Mouse (Mus musculus) megakaryocyte, embryonic 14.5 days (primary cell): ENCODE data around the gene Pdgfd. TPM values are rescaled to one million over a fixed set of nuclear protein-coding genes. Genes with fewer than 3 reads are reported as not detected.

ENCODE experiments used
- H3K27me3 ChIP-seq: replicated peaks from 2 replicates; pipeline ENCODE3; 2012; ENCODE audit warnings: inconsistent platforms
- H3K36me3 ChIP-seq: replicated peaks from 2 replicates; pipeline ENCODE3; 2012; ENCODE audit warnings: low read length, inconsistent platforms, mixed read lengths
- H3K4me1 ChIP-seq: 2 replicates; pipeline ENCODE4 v1.6.1; 2012; ENCODE audit warnings: inconsistent platforms
- H3K4me3 ChIP-seq: replicated peaks from 2 replicates; pipeline ENCODE3; 2012; ENCODE audit warnings: moderate library complexity, mild to moderate bottlenecking, inconsistent platforms
- H3K9me3 ChIP-seq: 2 replicates; pipeline ENCODE4 v1.6.1; 2012; ENCODE audit warnings: inconsistent platforms
- FLI1 ChIP-seq: IDR thresholded peaks from 2 replicates; pipeline ENCODE4 v1.6.1; 2012; ENCODE audit warnings: low read length, inconsistent platforms, mixed read lengths
- GATA1 ChIP-seq: IDR thresholded peaks from 3 replicates; pipeline ENCODE4 v1.6.1; 2012; ENCODE audit warnings: mixed read lengths, low read length, inconsistent platforms, borderline replicate concordance
- polyA plus RNA-seq: library from polyadenylated mRNA; stranded (reverse); fragments of >175 nt; gene quantifications from 2 replicates; pipeline ENCODE4 v1.2.3, GENCODE M21; 2012; ENCODE audit warnings: low replicate concordance; ENCODE audit not compliant: insufficient read depth

Gene Pdgfd
- polyA plus RNA-seq, 1 experiment = not detected

DNA sequence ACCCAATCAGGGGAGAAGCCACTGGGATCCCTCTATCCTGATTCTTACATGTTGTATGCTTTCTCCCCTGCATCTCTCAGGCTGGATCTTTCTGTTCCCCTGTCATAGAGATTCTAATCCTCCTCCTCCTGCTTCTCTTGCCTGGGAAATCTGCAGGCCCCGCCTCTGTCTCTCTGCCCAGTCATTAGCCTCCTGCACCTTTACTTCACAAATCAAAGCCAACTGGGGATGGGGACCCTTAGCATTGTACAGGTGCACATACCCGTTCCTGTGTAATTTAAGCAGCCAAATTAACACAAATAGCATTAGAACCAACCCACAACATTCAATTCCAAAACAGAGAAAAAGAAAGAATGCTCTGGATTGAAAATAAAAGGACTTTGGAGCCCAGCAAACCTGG, 176.1 kb downstream of the Pdgfd start:
- Histone ChIP-seq H3K4me1 (no peaks in the 10 kb centered on the region), H3K36me3 (no peaks in the 10 kb centered on the region), H3K27me3 (no peaks in the 10 kb centered on the region), H3K4me3 (no peak overlapping the region), H3K9me3 (no peaks in the 10 kb centered on the region)
- TF ChIP-seq FLI1 = no peak
- TF ChIP-seq GATA1 = no peak

DNA sequence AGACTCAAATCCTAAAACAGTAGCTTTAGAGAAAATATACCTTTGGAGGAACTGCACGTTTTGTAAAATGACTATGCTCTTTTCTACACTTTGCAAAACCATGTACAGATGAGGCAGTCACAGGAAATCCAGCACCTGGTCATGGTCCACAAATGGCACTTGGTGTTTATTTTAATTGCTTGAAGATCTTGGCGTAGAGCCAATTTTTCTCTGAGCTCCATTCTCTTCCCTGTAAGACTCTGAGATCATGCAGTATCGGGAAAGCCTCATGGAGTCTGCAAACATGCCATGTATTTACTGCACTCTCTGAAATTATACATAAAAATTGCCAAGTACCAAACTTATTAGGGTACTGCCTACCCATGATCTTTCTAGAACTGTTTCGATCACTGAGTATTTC, 176.5 kb downstream of the Pdgfd start:
- TF ChIP-seq FLI1 (no peak), GATA1 (no peak)
- Histone ChIP-seq H3K4me1 (no peaks in the 10 kb centered on the region), H3K4me3 (no peak overlapping the region), H3K36me3 (no peaks in the 10 kb centered on the region), H3K27me3 (no peaks in the 10 kb centered on the region), H3K9me3 (no peaks in the 10 kb centered on the region)

DNA sequence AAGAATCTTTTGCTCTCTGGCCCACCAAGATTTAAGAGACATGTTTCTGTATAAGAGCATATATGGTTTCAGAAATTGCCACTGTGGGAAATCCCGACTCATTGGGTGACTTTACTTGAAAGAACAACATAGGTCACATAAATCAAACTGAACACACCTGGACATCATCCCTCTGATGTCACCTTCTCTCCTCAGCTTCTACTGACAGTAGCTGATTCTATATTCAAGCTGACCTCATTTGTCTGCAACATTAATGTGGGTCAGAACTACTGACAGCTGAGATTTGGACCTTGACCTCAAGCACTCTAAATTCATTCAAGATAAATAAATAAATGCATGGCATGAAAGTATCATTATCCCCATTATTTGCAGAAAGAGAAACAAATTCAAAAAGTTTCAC, 177.0 kb downstream of the Pdgfd start:
- Histone ChIP-seq H3K4me3 (no peak overlapping the region), H3K4me1 (no peaks in the 10 kb centered on the region), H3K27me3 (no peaks in the 10 kb centered on the region), H3K36me3 (no peaks in the 10 kb centered on the region), H3K9me3 (no peaks in the 10 kb centered on the region)
- TF ChIP-seq FLI1 (no peak), GATA1 (no peak)

GRCm38 (mm10) chr9:6353257-6353960, 185.0 kb downstream of the Pdgfd start:
- Histone ChIP-seq H3K9me3 (peaks cover 12% of the 10 kb centered on the region), H3K36me3 (no peaks in the 10 kb centered on the region), H3K4me3 (no peak overlapping the region), H3K27me3 (no peaks in the 10 kb centered on the region), H3K4me1 (no peaks in the 10 kb centered on the region)
- TF ChIP-seq FLI1 (no peak), GATA1 (no peak)

GRCm38 (mm10) chr9:6360795-6361194, 192.4 kb downstream of the Pdgfd start:
- H3K4me3 ChIP-seq = no peak overlapping the region
- TF ChIP-seq GATA1 (no peak), FLI1 (no peak)

GRCm38 (mm10) chr9:6366550-6366949, 198.2 kb downstream of the Pdgfd start:
- H3K9me3 ChIP-seq = no peaks in the 10 kb centered on the region
- H3K27me3 ChIP-seq = no peaks in the 10 kb centered on the region
- no peaks in the 10 kb centered on the region for H3K4me1 ChIP-seq
- no peak overlapping the region for H3K4me3 ChIP-seq
- no peaks in the 10 kb centered on the region for H3K36me3 ChIP-seq
- TF ChIP-seq GATA1 (no peak), FLI1 (no peak)

More at GRCm38 (mm10) chr9:6360795-6361194, 192.4 kb downstream of the Pdgfd start:
- Histone ChIP-seq H3K4me1 (no peaks in the 10 kb centered on the region), H3K9me3 (peaks cover 4% of the 10 kb centered on the region; the same call in 1 of the 2 replicates), H3K27me3 (no peaks in the 10 kb centered on the region), H3K36me3 (no peaks in the 10 kb centered on the region)

DNA sequence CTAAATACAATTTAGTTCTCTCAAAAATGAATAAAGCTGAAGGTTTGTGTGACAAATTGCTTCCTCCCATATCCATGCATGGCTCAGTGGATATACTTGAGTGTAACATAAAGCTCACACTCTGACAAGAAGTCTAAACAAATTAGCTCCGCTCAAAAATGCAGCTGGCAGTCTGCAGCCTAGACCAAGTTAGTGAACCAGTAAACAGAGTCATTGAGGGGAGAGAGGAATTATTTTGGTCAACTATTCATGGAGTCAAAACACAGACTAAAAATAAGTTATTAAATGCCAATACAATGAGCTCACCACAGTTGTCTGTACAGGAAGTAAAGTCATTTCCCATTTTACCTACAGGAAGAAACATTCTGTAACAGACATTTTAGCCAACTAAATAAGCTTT, 233.4 kb downstream of the Pdgfd start:
- Histone ChIP-seq H3K4me3 (no peak overlapping the region), H3K4me1 (no peaks in the 10 kb centered on the region), H3K27me3 (no peaks in the 10 kb centered on the region), H3K9me3 (0 out of 2 replicates have a peak, but pooled peaks cover 4% of the 10 kb centered on the region), H3K36me3 (no peaks in the 10 kb centered on the region)
- TF ChIP-seq GATA1 (no peak), FLI1 (no peak)

- TF ChIP-seq FLI1 = no peak
- TF ChIP-seq GATA1 = no peak
- no peaks in the 10 kb centered on the region for H3K9me3 ChIP-seq
- H3K27me3 ChIP-seq = no peaks in the 10 kb centered on the region
- H3K36me3 ChIP-seq = no peaks in the 10 kb centered on the region
- H3K4me3 ChIP-seq = no peak overlapping the region
- H3K4me1 ChIP-seq = no peaks in the 10 kb centered on the region
Observed at GRCm38 (mm10) chr9:6406535-6406934, 238.2 kb downstream of the Pdgfd start.

GRCm38 (mm10) chr9:6407972-6408371, 239.6 kb downstream of the Pdgfd start:
- Histone ChIP-seq H3K9me3 (no peaks in the 10 kb centered on the region), H3K36me3 (no peaks in the 10 kb centered on the region), H3K27me3 (no peaks in the 10 kb centered on the region), H3K4me1 (no peaks in the 10 kb centered on the region), H3K4me3 (no peak overlapping the region)
- TF ChIP-seq GATA1 = no peak
- TF ChIP-seq FLI1 = no peak

- no peaks in the 10 kb centered on the region for H3K27me3 ChIP-seq
- no peak for TF ChIP-seq FLI1
- TF ChIP-seq GATA1 = no peak
- H3K36me3 ChIP-seq = no peaks in the 10 kb centered on the region
- H3K4me3 ChIP-seq = no peak overlapping the region
- H3K4me1 ChIP-seq = no peaks in the 10 kb centered on the region
- no peaks in the 10 kb centered on the region for H3K9me3 ChIP-seq
Observed at GRCm38 (mm10) chr9:6424606-6425005, 256.2 kb downstream of the Pdgfd start.

Other genes with a start within 250 kb of the Pdgfd start
- 0.23 TPM in 1 of 2 replicates, not detected in the other for gene Ddi1, start 101.3 kb downstream of the Pdgfd start, polyA plus RNA-seq